Mouse (Mus musculus) heart, adult 2 months (tissue): ENCODE results near the gene Zfp553.

ENCODE experiments used
- CTCF ChIP-seq: fragments of 200-600 bp; IDR thresholded peaks from 2 replicates; pipeline ENCODE4 v1.8.1; 2022; ENCODE audit warnings: antibody characterized with exemption, mild to moderate bottlenecking, moderate library complexity
- POLR2A ChIP-seq: fragments of 200-500 bp; IDR thresholded peaks from 2 replicates; pipeline ENCODE4 v1.6.1; 2011; ENCODE audit warnings: mild to moderate bottlenecking, low read depth, low read length, control low read depth; ENCODE audit not compliant: insufficient read depth

- no peak for TF ChIP-seq POLR2A
- peak; percentile 82 for TF ChIP-seq CTCF
Measured at GRCm38 (mm10) chr7:127213485-127213884, 19.4 kb upstream of the Zfp553 start.
